Mouse (Mus musculus) intestine, embryonic 16.5 days (tissue): ENCODE measurements around the gene Ptgdr2. TPM values are rescaled to one million over a fixed set of nuclear protein-coding genes. Genes with fewer than 3 reads are reported as not detected.

ENCODE experiments used
- ATAC-seq: fragments of 200-750 bp; cut with Nextera tagmentation; 2 replicates; pipeline ENCODE4 v1.8.0; 2017; ENCODE audit warnings: moderate TSS enrichment, moderate library complexity
- H3K27ac ChIP-seq: fragments of 300-500 bp; sonication (generic); 2 replicates; pipeline ENCODE4 v1.5.1; 2014; ENCODE audit warnings: mild to moderate bottlenecking, low read length
- H3K27me3 ChIP-seq: fragments of 300-500 bp; sonication (generic); replicated peaks from 2 replicates; pipeline ENCODE4 v1.6.1; 2014; ENCODE audit warnings: low read length, control low read depth, mixed read lengths; ENCODE audit not compliant: control insufficient read depth, insufficient read depth
- H3K36me3 ChIP-seq: fragments of 300-500 bp; sonication (generic); 2 replicates; pipeline ENCODE4 v1.6.1; 2014; ENCODE audit warnings: low read length, control low read depth; ENCODE audit not compliant: control insufficient read depth, insufficient read depth
- H3K4me1 ChIP-seq: fragments of 300-500 bp; sonication (generic); 2 replicates; pipeline ENCODE4 v1.6.1; 2014; ENCODE audit warnings: low read length, control low read depth, mixed read lengths; ENCODE audit not compliant: control insufficient read depth, insufficient read depth
- H3K4me2 ChIP-seq: fragments of 300-500 bp; sonication (generic); 2 replicates; pipeline ENCODE4 v1.6.1; 2014; ENCODE audit warnings: low read depth, low read length, control low read depth
- H3K4me3 ChIP-seq: fragments of 300-500 bp; sonication (generic); 2 replicates; pipeline ENCODE4 v1.5.1; 2014; ENCODE audit warnings: mild to moderate bottlenecking, low read length
- H3K9ac ChIP-seq: fragments of 300-500 bp; sonication (generic); 2 replicates; pipeline ENCODE4 v1.6.1; 2014; ENCODE audit warnings: low read depth, low read length
- H3K9me3 ChIP-seq: fragments of 300-500 bp; sonication (generic); 2 replicates; pipeline ENCODE4 v1.6.1; 2016; ENCODE audit warnings: low read length, control low read depth; ENCODE audit not compliant: control insufficient read depth
- WGBS: fragments of 180-500 bp; shearing (Covaris S2); extraction: QIAGEN DNeasy Blood & Tissue Kit; methylation state at CpG from one replicate; pipeline ENCODE4 v1.1.7; 2014; 5-methylcytosine and 5-hydroxymethylcytosine counted together
- polyA plus RNA-seq: library from polyadenylated mRNA; unstranded; fragments of >200 nt; fragmentation: Nextera tagmentation; extraction: Ambion mirVana; gene quantifications from 2 replicates; pipeline ENCODE4 v1.2.1, GENCODE M21; 2015

Ptgdr2 gene
- polyA plus RNA-seq, 1 experiment from 2014 or later, result 0.05 TPM

GRCm38 (mm10) chr19:10959085-10959977, 22.4 kb downstream of the Ptgdr2 start:
- Histone ChIP-seq H3K4me1 (peaks cover 3% of the 10 kb centered on the region; the same call in 1 of the 2 replicates), H3K9ac (no peak overlapping the region), H3K36me3 (no peaks in the 10 kb centered on the region), H3K27me3 (no peaks in the 10 kb centered on the region), H3K4me3 (no peak overlapping the region), H3K4me2 (no peak overlapping the region), H3K9me3 (no peaks in the 10 kb centered on the region), H3K27ac (no peak overlapping the region)
- ATAC-seq, result peak; percentile 71
- 29% methylated on average over 11 of the region's 11 CpGs for WGBS

- Histone ChIP-seq H3K9me3 (no peaks in the 10 kb centered on the region), H3K4me2 (no peak overlapping the region), H3K27ac (no peak overlapping the region), H3K27me3 (no peaks in the 10 kb centered on the region), H3K4me1 (peaks cover 3% of the 10 kb centered on the region; the same call in 1 of the 2 replicates), H3K36me3 (no peaks in the 10 kb centered on the region), H3K4me3 (no peak overlapping the region), H3K9ac (no peak overlapping the region)
- 43% methylated on average over 12 of the region's 12 CpGs for WGBS
- 0 out of 2 replicates have a peak, but pooled peaks have one; percentile 5 for ATAC-seq
Observed at GRCm38 (mm10) chr19:10959978-10960346, 23.0 kb downstream of the Ptgdr2 start.

GRCm38 (mm10) chr19:10965721-10966120, 28.8 kb downstream of the Ptgdr2 start:
- 88% methylated on average over 7 of the region's 7 CpGs for WGBS
- no peak overlapping the region for H3K9ac ChIP-seq
- H3K4me2 ChIP-seq, result no peak overlapping the region
- no peak for ATAC-seq
- H3K4me3 ChIP-seq, result no peak overlapping the region
- no peaks in the 10 kb centered on the region for H3K4me1 ChIP-seq
- H3K9me3 ChIP-seq, result no peaks in the 10 kb centered on the region
- no peaks in the 10 kb centered on the region for H3K36me3 ChIP-seq
- no peaks in the 10 kb centered on the region for H3K27me3 ChIP-seq
- no peak overlapping the region for H3K27ac ChIP-seq

GRCm38 (mm10) chr19:10968578-10968977, 31.6 kb downstream of the Ptgdr2 start:
- Histone ChIP-seq H3K9ac (no peak overlapping the region), H3K4me2 (no peak overlapping the region), H3K9me3 (no peaks in the 10 kb centered on the region), H3K4me1 (peaks cover 4% of the 10 kb centered on the region), H3K36me3 (no peaks in the 10 kb centered on the region), H3K27me3 (no peaks in the 10 kb centered on the region), H3K27ac (no peak overlapping the region), H3K4me3 (no peak overlapping the region)
- ATAC-seq, result no peak
- WGBS, result 93% methylated on average over 7 of the region's 7 CpGs

- Histone ChIP-seq H3K4me3 (no peak overlapping the region), H3K9ac (no peak overlapping the region), H3K9me3 (no peaks in the 10 kb centered on the region), H3K27me3 (no peaks in the 10 kb centered on the region), H3K4me2 (no peak overlapping the region), H3K4me1 (peaks cover 20% of the 10 kb centered on the region), H3K36me3 (no peaks in the 10 kb centered on the region), H3K27ac (peak overlapping the region; percentile 70)
- peak; percentile 7; the same call in 1 of the 2 replicates for ATAC-seq
- 70% methylated on average over 3 of the region's 3 CpGs for WGBS
Observed at GRCm38 (mm10) chr19:10970457-10970856, 33.5 kb downstream of the Ptgdr2 start.

GRCm38 (mm10) chr19:10972660-10973059, 35.7 kb downstream of the Ptgdr2 start:
- H3K9ac ChIP-seq, result no peak overlapping the region
- no peak overlapping the region; the same call in 1 of the 2 replicates for H3K27ac ChIP-seq
- no peak overlapping the region for H3K4me3 ChIP-seq
- H3K27me3 ChIP-seq, result no peaks in the 10 kb centered on the region
- H3K36me3 ChIP-seq, result no peaks in the 10 kb centered on the region
- WGBS, result 76% methylated on average over 3 of the region's 3 CpGs
- H3K4me1 ChIP-seq, result peaks cover 26% of the 10 kb centered on the region
- H3K4me2 ChIP-seq, result no peak overlapping the region
- no peak for ATAC-seq
- no peaks in the 10 kb centered on the region for H3K9me3 ChIP-seq

GRCm38 (mm10) chr19:10973187-10973586, 36.2 kb downstream of the Ptgdr2 start:
- Histone ChIP-seq H3K9me3 (no peaks in the 10 kb centered on the region), H3K27me3 (no peaks in the 10 kb centered on the region), H3K4me2 (no peak overlapping the region), H3K4me3 (no peak overlapping the region), H3K9ac (no peak overlapping the region), H3K4me1 (peaks cover 26% of the 10 kb centered on the region), H3K27ac (peak overlapping the region; percentile 94), H3K36me3 (no peaks in the 10 kb centered on the region)
- no peak for ATAC-seq
- WGBS, result 43% methylated on average over 2 of the region's 2 CpGs

GRCm38 (mm10) chr19:10974238-10974865, 37.4 kb downstream of the Ptgdr2 start, which contains the start of gene Ms4a10:
Gene Ms4a10, minus strand, starts transcription at chr19:10974670.
- Histone ChIP-seq H3K36me3 (no peaks in the 10 kb centered on the region), H3K4me1 (peaks cover 30% of the 10 kb centered on the region), H3K9me3 (no peaks in the 10 kb centered on the region), H3K27ac (peak within 1 kb of the TSS; percentile 94), H3K4me2 (peak within 1 kb of the TSS; percentile 44), H3K9ac (peak within 1 kb of the TSS; percentile 59), H3K27me3 (no peaks in the 10 kb centered on the region), H3K4me3 (peak within 1 kb of the TSS; percentile 31)
- peak; percentile 86 for ATAC-seq
- 16% methylated on average over 4 of the region's 4 CpGs for WGBS

GRCm38 (mm10) chr19:10975187-10975586, 38.2 kb downstream of the Ptgdr2 start:
- peaks cover 30% of the 10 kb centered on the region for H3K4me1 ChIP-seq
- no peak overlapping the region for H3K4me2 ChIP-seq
- peak overlapping the region; percentile 94 for H3K27ac ChIP-seq
- H3K9me3 ChIP-seq, result no peaks in the 10 kb centered on the region
- WGBS, result 64% methylated on average over 2 of the region's 2 CpGs
- H3K27me3 ChIP-seq, result no peaks in the 10 kb centered on the region
- ATAC-seq, result peak; percentile 15; the same call in 1 of the 2 replicates
- no peak overlapping the region for H3K9ac ChIP-seq
- H3K36me3 ChIP-seq, result no peaks in the 10 kb centered on the region
- no peak overlapping the region for H3K4me3 ChIP-seq
